Mouse (Mus musculus) layer of hippocampus, adult 9-11 months (tissue): ENCODE measurements at regions not wholly inside any gene's neighbourhood (a gene's known extent, or its start where the extent isn't known, plus 50 kb on each side); places are given as distances from the start of the nearest gene placed in this dataset.

ENCODE experiments used
- DNase-seq: peaks from one replicate; pipeline ENCODE4 v3.0.0; 2022

- no peak for DNase-seq
Measured at GRCm38 (mm10) chr15:56820256-56820976, 657.0 kb downstream of the Slc22a22 start.

- DNase-seq = no peak
Measured at GRCm38 (mm10) chr15:56818158-56818690, 659.2 kb downstream of the Slc22a22 start.

GRCm38 (mm10) chr15:56817204-56818157 lies 659.9 kb downstream of the Slc22a22 start:
- no peak for DNase-seq

- no peak for DNase-seq
Measured at GRCm38 (mm10) chr15:56813876-56814275, 663.5 kb downstream of the Slc22a22 start.

- DNase-seq = no peak
Measured at GRCm38 (mm10) chr15:56810151-56810550, 667.3 kb downstream of the Slc22a22 start.

- DNase-seq = no peak
Measured at GRCm38 (mm10) chr15:56807611-56808010, 669.8 kb downstream of the Slc22a22 start.

GRCm38 (mm10) chr15:56801933-56802332 lies 675.5 kb downstream of the Slc22a22 start:
- DNase-seq = no peak

GRCm38 (mm10) chr15:56775431-56775830 lies 702.0 kb downstream of the Slc22a22 start:
- no peak for DNase-seq

- DNase-seq = no peak
Measured at GRCm38 (mm10) chr15:56774648-56775393, 702.6 kb downstream of the Slc22a22 start.

- no peak for DNase-seq
Measured at GRCm38 (mm10) chr15:56766356-56766755, 711.1 kb downstream of the Slc22a22 start.

- DNase-seq = no peak
Measured at GRCm38 (mm10) chr15:56764957-56765482, 712.4 kb downstream of the Slc22a22 start.

GRCm38 (mm10) chr15:56764019-56764418 lies 713.4 kb downstream of the Slc22a22 start:
- no peak for DNase-seq

GRCm38 (mm10) chr15:56746698-56747097 lies 730.7 kb downstream of the Slc22a22 start:
- no peak for DNase-seq

GRCm38 (mm10) chr15:56744915-56745314 lies 732.5 kb downstream of the Slc22a22 start:
- no peak for DNase-seq
